Mouse (Mus musculus): Measurements from ENCODE around the gene Tbcb. TPM values are rescaled to one million over a fixed set of nuclear protein-coding genes. Genes with fewer than 3 reads are reported as not detected.
"Not testable (repeated sequence)": the region's sequence is repeated elsewhere in the genome, so short reads cannot be mapped to it uniquely, and the experiment has no call there.

The Tbcb gene
- polyA plus RNA-seq, 1 experiment from 2014 or later: 299 TPM

- Histone ChIP-seq H3K9ac (no peak overlapping the region), H3K4me3 (no peak overlapping the region), H3K9me3 (no peaks in the 10 kb centered on the region), H3K4me2 (replicated peaks) (no peak overlapping the region), H3K4me1 (no peaks in the 10 kb centered on the region), H3K27me3 (replicated peaks) (no peaks in the 10 kb centered on the region), H3K36me3 (peaks cover 3% of the 10 kb centered on the region), H3K27ac (no peak overlapping the region)
- WGBS: 92% methylated on average over 12 of the region's 12 CpGs
- no peak for ATAC-seq (ENCODE audit: low FRiP score, low read depth)
Measured at GRCm38 (mm10) chr7:30251956-30252954, 20.2 kb upstream of the Tbcb start.

GRCm38 (mm10) chr7:30237374-30237773 is 5.3 kb upstream of the Tbcb start:
- H3K4me3 ChIP-seq; ATAC-seq (ENCODE audit: low FRiP score, low read depth); H3K27me3 ChIP-seq (replicated peaks); H3K9me3 ChIP-seq; H3K4me2 ChIP-seq (replicated peaks); H3K27ac ChIP-seq; H3K9ac ChIP-seq: not testable (repeated sequence)
- WGBS: 96% methylated on average over 3 of the region's 3 CpGs
- Histone ChIP-seq H3K4me1 (peaks cover 12% of the 10 kb centered on the region), H3K36me3 (peaks cover 39% of the 10 kb centered on the region)

- Histone ChIP-seq H3K36me3 (peaks cover 25% of the 10 kb centered on the region), H3K4me3 (no peak within 1 kb of the TSS), H3K4me2 (replicated peaks) (no peak within 1 kb of the TSS), H3K27ac (no peak within 1 kb of the TSS), H3K9ac (no peak within 1 kb of the TSS), H3K27me3 (replicated peaks) (no peaks in the 10 kb centered on the region), H3K9me3 (no peaks in the 10 kb centered on the region), H3K4me1 (peaks cover 18% of the 10 kb centered on the region)
- WGBS: 83% methylated on average over 4 of the region's 4 CpGs
- ATAC-seq (ENCODE audit: low FRiP score, low read depth): no peak
Measured at GRCm38 (mm10) chr7:30235625-30236024, 3.6 kb upstream of the Tbcb start, which contains the start of gene Ovol3. Gene Ovol3, minus strand, starts transcription at chr7:30235725.

GRCm38 (mm10) chr7:30235091-30235490 is 3.0 kb upstream of the Tbcb start:
- no peak for ATAC-seq (ENCODE audit: low FRiP score, low read depth)
- no peaks in the 10 kb centered on the region for H3K27me3 ChIP-seq (replicated peaks)
- peaks cover 24% of the 10 kb centered on the region for H3K36me3 ChIP-seq
- no peak overlapping the region for H3K4me3 ChIP-seq
- no peaks in the 10 kb centered on the region for H3K9me3 ChIP-seq
- H3K9ac ChIP-seq: no peak overlapping the region
- H3K4me1 ChIP-seq: peaks cover 20% of the 10 kb centered on the region
- WGBS: 86% methylated on average over 8 of the region's 8 CpGs
- no peak overlapping the region for H3K4me2 ChIP-seq (replicated peaks)
- H3K27ac ChIP-seq: no peak overlapping the region

- H3K27ac ChIP-seq: no peak overlapping the region
- no peak overlapping the region for H3K9ac ChIP-seq
- no peak overlapping the region for H3K4me2 ChIP-seq (replicated peaks)
- no peaks in the 10 kb centered on the region for H3K9me3 ChIP-seq
- no peak for ATAC-seq (ENCODE audit: low FRiP score, low read depth)
- no peak overlapping the region for H3K4me3 ChIP-seq
- H3K36me3 ChIP-seq: peaks cover 24% of the 10 kb centered on the region
- no peaks in the 10 kb centered on the region for H3K27me3 ChIP-seq (replicated peaks)
- H3K4me1 ChIP-seq: peaks cover 20% of the 10 kb centered on the region
- 95% methylated on average over 15 of the region's 15 CpGs for WGBS
Measured at GRCm38 (mm10) chr7:30234276-30234858, 2.3 kb upstream of the Tbcb start.

GRCm38 (mm10) chr7:30233387-30233786 is 1.3 kb upstream of the Tbcb start:
- Histone ChIP-seq H3K9ac (peak overlapping the region; percentile 22; the same call in 1 of the 2 replicates), H3K4me3 (0 out of 2 replicates have a peak overlapping the region, but pooled peaks have one; percentile 59), H3K9me3 (no peaks in the 10 kb centered on the region), H3K4me2 (replicated peaks) (peak overlapping the region; percentile 64), H3K27ac (no peak overlapping the region), H3K4me1 (peaks cover 20% of the 10 kb centered on the region), H3K36me3 (peaks cover 24% of the 10 kb centered on the region), H3K27me3 (replicated peaks) (no peaks in the 10 kb centered on the region)
- 89% methylated on average over 20 of the region's 20 CpGs for WGBS
- no peak for ATAC-seq (ENCODE audit: low FRiP score, low read depth)

GRCm38 (mm10) chr7:30232631-30233148 is 618 bp upstream of the Tbcb start:
- H3K4me3 ChIP-seq: peak overlapping the region; percentile 59
- peaks cover 20% of the 10 kb centered on the region for H3K4me1 ChIP-seq
- peaks cover 29% of the 10 kb centered on the region for H3K36me3 ChIP-seq
- no peaks in the 10 kb centered on the region for H3K9me3 ChIP-seq
- WGBS: 7% methylated on average over 24 of the region's 24 CpGs
- ATAC-seq (ENCODE audit: low FRiP score, low read depth): peak; percentile 7; the same call in 1 of the 2 replicates
- H3K9ac ChIP-seq: peak overlapping the region; percentile 72
- no peaks in the 10 kb centered on the region for H3K27me3 ChIP-seq (replicated peaks)
- peak overlapping the region; percentile 64 for H3K4me2 ChIP-seq (replicated peaks)
- H3K27ac ChIP-seq: peak overlapping the region; percentile 89; the same call in 1 of the 2 replicates

GRCm38 (mm10) chr7:30231328-30231668 is 774 bp downstream of the Tbcb start:
- H3K4me2 ChIP-seq (replicated peaks): peak overlapping the region; percentile 64
- peak overlapping the region; percentile 72 for H3K9ac ChIP-seq
- ATAC-seq (ENCODE audit: low FRiP score, low read depth): peak; percentile 54
- no peak overlapping the region for H3K27ac ChIP-seq
- H3K4me1 ChIP-seq: peaks cover 20% of the 10 kb centered on the region
- peak overlapping the region; percentile 59 for H3K4me3 ChIP-seq
- peaks cover 43% of the 10 kb centered on the region for H3K36me3 ChIP-seq
- no peaks in the 10 kb centered on the region for H3K27me3 ChIP-seq (replicated peaks)
- no peaks in the 10 kb centered on the region for H3K9me3 ChIP-seq
- WGBS: under 1% methylated on average over 16 of the region's 16 CpGs

- Histone ChIP-seq H3K4me1 (peaks cover 6% of the 10 kb centered on the region; the same call in 1 of the 2 replicates), H3K9me3 (no peaks in the 10 kb centered on the region), H3K4me2 (replicated peaks) (no peak overlapping the region), H3K27ac (no peak overlapping the region), H3K27me3 (replicated peaks) (no peaks in the 10 kb centered on the region), H3K9ac (no peak overlapping the region), H3K4me3 (no peak overlapping the region), H3K36me3 (peaks cover 53% of the 10 kb centered on the region)
- WGBS: 95% methylated on average over 12 of the region's 12 CpGs
- no peak for ATAC-seq (ENCODE audit: low FRiP score, low read depth)
Measured at GRCm38 (mm10) chr7:30224206-30224605, 7.9 kb downstream of the Tbcb start.

GRCm38 (mm10) chr7:30222205-30222604 is 9.9 kb downstream of the Tbcb start:
- H3K9me3 ChIP-seq: no peaks in the 10 kb centered on the region
- 92% methylated on average over 5 of the region's 5 CpGs for WGBS
- H3K4me3 ChIP-seq: no peak overlapping the region
- ATAC-seq (ENCODE audit: low FRiP score, low read depth): no peak
- H3K27ac ChIP-seq: no peak overlapping the region
- H3K4me2 ChIP-seq (replicated peaks): no peak overlapping the region
- H3K9ac ChIP-seq: no peak overlapping the region
- H3K27me3 ChIP-seq (replicated peaks): no peaks in the 10 kb centered on the region
- peaks cover 6% of the 10 kb centered on the region; the same call in 1 of the 2 replicates for H3K4me1 ChIP-seq
- peaks cover 42% of the 10 kb centered on the region for H3K36me3 ChIP-seq

- 77% methylated on average over 3 of the region's 3 CpGs for WGBS
- Histone ChIP-seq H3K4me1 (peaks cover 6% of the 10 kb centered on the region; the same call in 1 of the 2 replicates), H3K4me2 (replicated peaks) (no peak overlapping the region), H3K27ac (no peak overlapping the region), H3K36me3 (peaks cover 35% of the 10 kb centered on the region), H3K27me3 (replicated peaks) (no peaks in the 10 kb centered on the region), H3K9ac (no peak overlapping the region), H3K9me3 (no peaks in the 10 kb centered on the region), H3K4me3 (no peak overlapping the region)
- no peak for ATAC-seq (ENCODE audit: low FRiP score, low read depth)
Measured at GRCm38 (mm10) chr7:30221433-30221832, 10.6 kb downstream of the Tbcb start.

GRCm38 (mm10) chr7:30220008-30220356 is 12.1 kb downstream of the Tbcb start:
- Histone ChIP-seq H3K4me1 (peaks cover 6% of the 10 kb centered on the region; the same call in 1 of the 2 replicates), H3K27ac (no peak overlapping the region), H3K4me2 (replicated peaks) (peak overlapping the region; percentile 70), H3K9ac (0 out of 2 replicates have a peak overlapping the region, but pooled peaks have one; percentile 33), H3K36me3 (peaks cover 25% of the 10 kb centered on the region), H3K4me3 (peak overlapping the region; percentile 32), H3K9me3 (no peaks in the 10 kb centered on the region), H3K27me3 (replicated peaks) (no peaks in the 10 kb centered on the region)
- no peak for ATAC-seq (ENCODE audit: low FRiP score, low read depth)
- 19% methylated on average over 11 of the region's 11 CpGs for WGBS
